Comparison of ENCODE assay signal across 13 mouse cellular contexts in genomic region chr11:88612141-88612540, GRCm38 (mm10).
DNase-seq lines count a peak whose midpoint lies in the region; ATAC-seq and TF ChIP-seq lines count a peak whose summit lies in the region.
"Had no signal": no experiment of that assay in that cellular context is flagged by ENCODE, and none has a peak within 500 bp of the region (broad histone marks: within the 10 kb centered on the region; RNA-seq: fewer than 3 reads in every experiment).

No protein-coding gene starts in this region.

- no peak for TF ChIP-seq CTCF in heart, postnatal 0 days (IDR thresholded peaks at IDR 0.05; ENCODE audit: low read depth)

- peaks cover 78% of the 10 kb centered on the region for H3K4me1 ChIP-seq in kidney, embryonic 15.5 days
- peaks cover 54% of the 10 kb centered on the region for H3K4me1 ChIP-seq in heart, postnatal 0 days (ENCODE audit: control insufficient read depth, insufficient read depth)
- peaks cover 45% of the 10 kb centered on the region for H3K4me1 ChIP-seq in forebrain, embryonic 10.5 days

- DNase-seq in kidney, adult 8-10 months, result no peak
- DNase-seq in urinary bladder, postnatal 25 days (ENCODE audit: low spot score), result peak; percentile 56
- DNase-seq in urinary bladder, adult 2 months (ENCODE audit: low spot score), result no peak
- DNase-seq in heart, postnatal 0 days (ENCODE audit: low spot score), result no peak
- peak; percentile 47 to 71 for DNase-seq in urinary bladder, postnatal 36 days (ENCODE audit: low spot score in 2 of 2)
- no peak for DNase-seq in forebrain, embryonic 10.5 days (ENCODE audit: extremely low spot score, low spot score)
- DNase-seq in cerebellum, adult 11 months, result no peak
- DNase-seq: cerebellum, adult 18-20 months; retina, postnatal 1 day; thymus, postnatal 36 days had no signal

- peak overlapping the region; percentile 84 for H3K27ac ChIP-seq in kidney, embryonic 15.5 days
- 0 out of 2 replicates have a peak overlapping the region, but pooled peaks have one; percentile 78 for H3K27ac ChIP-seq in heart, postnatal 0 days (ENCODE audit: low read depth)
- H3K27ac ChIP-seq in forebrain, embryonic 10.5 days, result no peak overlapping the region
- H3K27ac ChIP-seq: embryonic facial prominence, embryonic 10.5 days; limb, embryonic 10.5 days had no signal

- H3K4me2 ChIP-seq in kidney, embryonic 15.5 days, result no peak overlapping the region
- H3K4me2 ChIP-seq in heart, postnatal 0 days (ENCODE audit: low read depth, low read length), result no peak overlapping the region

- no peak for TF ChIP-seq EP300 in heart, postnatal 0 days (IDR thresholded peaks at IDR 0.05; ENCODE audit: low read depth)

- no peak overlapping the region for H3K4me3 ChIP-seq in kidney, embryonic 15.5 days (replicated peaks)
- no peak overlapping the region for H3K4me3 ChIP-seq in heart, postnatal 0 days (ENCODE audit: low read depth, low read length)
- H3K4me3 ChIP-seq in forebrain, embryonic 10.5 days, result no peak overlapping the region
- H3K4me3 ChIP-seq: embryonic facial prominence, embryonic 10.5 days; limb, embryonic 10.5 days had no signal

- WGBS in kidney, embryonic 15.5 days, result 69% methylated on average over 7 of the region's 7 CpGs
- WGBS in heart, postnatal 0 days, result 77% methylated on average over 7 of the region's 7 CpGs
- 95% methylated on average over 7 of the region's 7 CpGs for WGBS in forebrain, embryonic 10.5 days

- no peaks in the 10 kb centered on the region for H3K9me3 ChIP-seq in kidney, embryonic 15.5 days (replicated peaks)
- no peaks in the 10 kb centered on the region for H3K9me3 ChIP-seq in heart, postnatal 0 days (replicated peaks; ENCODE audit: control insufficient read depth, low read length)
- no peaks in the 10 kb centered on the region for H3K9me3 ChIP-seq in forebrain, embryonic 10.5 days
- H3K9me3 ChIP-seq: embryonic facial prominence, embryonic 10.5 days; limb, embryonic 10.5 days had no signal

- H3K36me3 ChIP-seq in kidney, embryonic 15.5 days, result 0 out of 2 replicates have a peak, but pooled peaks cover 10% of the 10 kb centered on the region
- H3K36me3 ChIP-seq in heart, postnatal 0 days (replicated peaks; ENCODE audit: control insufficient read depth, insufficient read depth, low read length), result no peaks in the 10 kb centered on the region
- H3K36me3 ChIP-seq in forebrain, embryonic 10.5 days (replicated peaks), result peaks cover 72% of the 10 kb centered on the region

- no peak overlapping the region for H3K9ac ChIP-seq in kidney, embryonic 15.5 days
- H3K9ac ChIP-seq in heart, postnatal 0 days (replicated peaks; ENCODE audit: low read depth, low read length), result no peak overlapping the region

- ATAC-seq in kidney, embryonic 15.5 days (replicated peaks; ENCODE audit: low FRiP score), result no peak
- no peak for ATAC-seq in heart, postnatal 0 days (ENCODE audit: insufficient read depth, low read depth)

- H3K27me3 ChIP-seq in kidney, embryonic 15.5 days, result no peaks in the 10 kb centered on the region
- no peaks in the 10 kb centered on the region for H3K27me3 ChIP-seq in heart, postnatal 0 days (ENCODE audit: control insufficient read depth, insufficient read depth, low read length)
- H3K27me3 ChIP-seq in forebrain, embryonic 10.5 days (ENCODE audit: poor library complexity, severe bottlenecking), result no peaks in the 10 kb centered on the region

Comparison
In these comparisons a context has a peak if more than half of its experiments do, and no peak if none do; other contexts are left out.
1. DNase-seq: peak in urinary bladder, postnatal 25 days (single experiment) and urinary bladder, postnatal 36 days (2 of 2); none in kidney, adult 8-10 months (0 of 2), urinary bladder, adult 2 months (single experiment), heart, postnatal 0 days (single experiment), forebrain, embryonic 10.5 days (single experiment) and cerebellum, adult 11 months (single experiment).